Mouse (Mus musculus) cerebellum, postnatal 10 days (tissue): Measurements from ENCODE around the gene Tiam2.

Experiments
- DNase-seq, 2 experiments: peaks; one replicate each; pipeline ENCODE4 v3.0.0; 2021; ENCODE audit warnings: mixed read lengths in 2 of 2

Gene Tiam2

DNA sequence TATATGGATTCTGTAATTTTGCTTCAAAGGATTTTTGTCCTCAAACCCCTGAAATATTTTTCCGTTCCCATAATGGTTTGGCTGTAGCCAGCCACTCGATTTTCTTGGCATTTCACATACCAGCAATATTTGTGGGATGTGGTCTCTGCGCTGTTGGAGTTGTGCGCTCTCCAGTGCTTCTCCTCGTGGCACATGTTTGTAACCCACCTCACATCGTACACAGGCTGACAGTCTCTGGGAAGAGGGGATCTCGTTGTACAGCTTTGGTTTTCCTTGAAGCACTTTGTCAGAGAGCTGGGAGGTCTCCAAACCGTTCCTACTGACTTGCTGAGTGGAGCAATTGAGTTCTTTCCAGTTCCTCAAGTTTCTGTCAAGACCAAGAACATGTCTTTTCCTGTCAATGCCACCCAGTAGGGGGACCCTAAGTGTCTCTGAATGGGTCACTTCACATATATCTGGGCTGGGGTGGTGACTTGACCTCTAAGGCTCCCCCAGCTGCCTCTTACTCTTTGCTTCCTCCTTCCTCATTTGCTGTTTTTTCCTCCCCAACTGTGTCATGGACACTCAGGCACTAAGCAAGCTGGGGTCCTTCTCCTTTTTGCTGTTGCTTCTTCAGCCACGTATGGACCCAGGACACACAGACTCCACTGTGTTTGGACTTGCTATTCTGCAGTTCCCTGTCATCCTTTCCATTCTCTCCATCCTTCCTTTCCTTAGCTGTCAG is 79.1 kb downstream of the Tiam2 start:
- no peak for DNase-seq

DNA sequence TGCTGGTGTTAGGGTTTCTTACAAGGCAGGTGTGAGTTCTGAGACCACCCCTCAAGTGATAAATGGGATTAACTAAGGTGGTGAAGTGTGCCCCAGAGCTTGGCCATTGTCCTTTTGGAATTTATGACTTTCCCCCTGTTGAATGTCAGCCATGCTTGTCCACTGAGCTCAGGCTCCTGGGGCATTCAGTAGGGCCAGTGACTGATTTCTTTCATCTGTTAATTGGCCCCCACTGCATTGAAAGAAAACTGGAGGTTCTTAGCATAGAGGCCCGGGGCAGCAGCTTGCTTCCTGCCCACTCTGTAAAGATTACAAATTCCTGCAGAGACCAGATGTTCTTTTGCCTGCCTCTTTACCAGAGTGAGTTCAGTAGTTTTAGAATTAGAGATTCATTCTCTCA is 80.7 kb downstream of the Tiam2 start:
- no peak for DNase-seq

DNA sequence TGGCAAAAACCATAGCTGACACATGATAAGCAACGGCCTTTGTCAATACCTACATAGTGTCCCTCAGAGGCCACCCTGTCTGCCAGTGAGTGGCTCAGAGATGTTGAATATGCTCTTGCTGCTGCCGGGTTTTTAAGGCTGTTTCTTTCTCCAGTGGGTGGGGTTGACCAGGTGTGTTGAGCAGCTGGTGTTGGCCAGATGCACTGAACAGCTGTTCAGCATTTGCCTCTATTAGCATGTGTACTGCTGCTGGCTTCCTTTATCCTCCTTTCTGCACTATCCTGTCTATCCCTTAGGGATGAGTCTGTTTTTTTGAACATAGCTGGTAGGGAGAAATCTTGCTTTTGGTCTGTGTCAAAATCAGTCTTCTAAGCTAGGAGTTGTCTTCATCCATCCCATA is 83.9 kb downstream of the Tiam2 start:
- DNase-seq = no peak

DNA sequence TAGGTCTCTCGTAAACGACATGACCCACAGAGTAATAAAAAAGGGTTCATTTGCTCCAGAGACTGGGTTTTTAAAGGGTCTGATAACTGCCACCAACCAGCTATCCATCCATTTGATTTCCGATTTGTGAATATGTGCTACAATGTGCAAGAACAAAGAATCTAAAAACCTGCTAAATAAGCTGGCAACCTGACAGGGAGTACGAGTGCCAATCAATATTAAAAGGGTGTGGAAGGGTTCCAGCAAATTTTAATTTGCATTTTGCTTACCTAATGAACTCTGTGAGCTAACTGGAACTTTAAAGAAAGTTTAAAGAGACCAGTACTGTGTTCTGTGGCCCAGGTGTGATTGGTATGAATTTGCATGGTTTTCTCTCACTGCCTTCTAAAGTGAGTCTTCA is 86.4 kb downstream of the Tiam2 start:
- DNase-seq = no peak

DNA sequence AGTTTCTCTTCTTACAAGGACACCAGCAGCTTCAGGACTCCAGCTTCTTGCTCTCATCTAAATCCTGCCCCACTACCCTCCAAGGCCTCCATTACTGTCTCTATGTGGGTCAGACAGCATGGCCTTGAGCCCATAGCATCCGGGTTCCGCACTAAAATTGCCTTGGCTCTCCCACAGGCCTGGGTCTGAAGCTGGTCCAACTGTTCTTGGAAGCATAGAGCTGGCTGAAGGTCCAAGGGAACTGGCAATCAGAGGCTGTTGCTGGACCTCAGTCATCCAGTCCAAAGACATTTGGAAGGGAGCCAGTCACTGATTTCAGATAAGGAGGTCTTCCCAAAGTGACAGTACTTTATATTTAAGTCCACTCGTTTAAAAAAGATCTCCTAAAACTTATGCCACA is 89.2 kb downstream of the Tiam2 start:
- DNase-seq = peak; percentile 92

DNA sequence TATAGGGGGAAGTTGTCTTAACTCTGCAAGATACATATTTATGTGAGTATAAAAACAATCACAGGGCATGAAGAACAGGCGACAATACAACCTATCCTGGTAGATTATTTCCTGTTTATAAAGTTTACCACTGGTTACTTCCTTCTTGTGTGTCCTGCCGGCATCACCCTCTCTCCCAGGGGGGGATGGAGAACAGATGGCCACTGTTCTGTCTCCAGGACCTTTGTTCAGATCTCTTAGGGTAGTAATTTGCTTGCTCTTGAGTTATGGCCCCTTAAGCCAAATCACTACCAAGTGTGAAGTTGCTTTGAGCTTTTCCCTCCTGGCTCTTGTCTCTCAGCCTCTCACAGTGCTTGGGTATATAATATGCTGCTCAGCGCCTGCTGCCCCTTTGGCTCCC is 90.0 kb downstream of the Tiam2 start:
- peak; percentile 34 to 57 for DNase-seq

DNA sequence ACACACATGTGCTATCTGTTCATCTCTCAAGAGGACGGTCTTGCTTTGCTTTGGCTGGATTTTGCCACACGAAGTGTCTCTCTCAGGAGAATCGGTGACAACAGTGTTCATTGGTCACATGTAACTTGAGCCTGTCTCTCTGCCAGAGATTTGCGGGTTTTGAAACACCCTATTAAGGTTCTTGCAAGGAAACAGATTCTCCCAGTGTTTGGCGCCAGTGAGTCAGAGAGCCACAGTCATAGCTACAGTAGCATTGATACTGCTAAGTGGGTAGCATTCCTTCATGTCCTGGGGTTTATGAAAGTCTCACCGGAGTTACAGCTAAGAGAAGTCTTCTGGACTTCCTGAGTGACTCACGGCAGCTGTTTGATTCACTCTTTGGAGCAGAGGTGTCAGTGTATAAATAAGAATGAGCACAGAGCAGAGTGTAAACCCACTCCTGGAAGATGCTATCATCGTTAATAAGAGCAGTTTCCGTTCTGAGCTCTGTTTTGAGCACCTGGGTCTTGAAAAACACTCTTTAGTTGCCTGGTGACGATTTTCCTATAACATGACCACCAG is 93.1 kb downstream of the Tiam2 start:
- DNase-seq = no peak

DNA sequence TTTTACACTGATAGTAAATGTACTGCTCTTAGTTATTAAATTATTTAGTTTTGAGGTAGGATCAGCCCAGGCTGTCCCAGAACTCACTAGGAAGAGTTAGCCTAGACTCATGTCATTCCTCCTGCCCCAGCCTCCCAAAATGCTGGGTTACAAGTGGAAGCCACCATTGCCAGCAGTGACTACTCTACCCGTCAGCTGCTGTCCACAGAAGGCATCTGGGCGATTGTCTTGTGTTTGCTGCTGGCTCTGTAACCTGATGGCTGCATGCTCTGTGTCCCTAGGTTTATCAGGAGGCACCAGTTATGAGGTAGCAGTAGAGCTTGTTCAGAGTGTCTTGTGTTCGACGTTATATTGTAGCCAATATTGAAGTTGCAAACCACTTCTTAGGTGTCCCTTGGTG is 93.8 kb downstream of the Tiam2 start:
- no peak for DNase-seq

DNA sequence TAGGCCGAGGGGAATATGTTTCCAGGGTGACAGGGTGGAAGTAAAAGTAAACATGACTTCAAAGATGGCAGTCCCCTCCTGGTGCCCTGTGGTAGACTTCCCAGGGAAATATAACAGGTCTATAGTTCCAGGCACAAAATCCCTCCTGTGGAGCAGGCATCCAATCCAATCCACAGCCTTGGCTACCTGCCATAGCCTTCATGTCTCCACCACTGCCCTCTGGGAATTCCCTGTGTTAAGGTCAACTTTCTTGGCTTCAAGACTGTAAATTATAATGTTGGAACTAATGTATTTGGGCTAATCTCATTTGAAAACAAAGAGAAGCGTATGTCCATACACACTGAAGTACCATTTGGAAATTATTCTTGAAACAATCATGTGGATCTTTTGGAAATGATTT is 97.0 kb downstream of the Tiam2 start:
- DNase-seq = peak in 1 of 2 experiments; percentile 20

DNA sequence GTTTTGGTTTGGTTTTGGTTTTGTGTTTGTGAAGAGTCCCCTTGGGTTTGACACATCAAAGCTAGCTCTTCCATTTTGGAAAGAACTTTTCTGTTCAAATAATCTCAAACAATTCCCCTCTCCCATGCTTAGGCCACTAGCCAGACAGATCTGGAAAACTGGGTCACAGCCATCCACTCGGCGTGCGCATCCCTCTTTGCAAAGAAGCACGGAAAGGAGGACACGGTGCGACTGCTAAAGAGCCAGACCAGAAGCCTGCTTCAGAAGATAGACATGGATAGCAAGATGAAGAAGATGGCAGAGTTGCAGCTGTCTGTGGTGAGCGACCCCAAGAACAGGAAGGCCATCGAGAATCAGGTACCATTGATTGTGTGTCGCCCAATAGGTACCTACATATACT is 102.3 kb downstream of the Tiam2 start:
- peak in 1 of 2 experiments; percentile 41 for DNase-seq

DNA sequence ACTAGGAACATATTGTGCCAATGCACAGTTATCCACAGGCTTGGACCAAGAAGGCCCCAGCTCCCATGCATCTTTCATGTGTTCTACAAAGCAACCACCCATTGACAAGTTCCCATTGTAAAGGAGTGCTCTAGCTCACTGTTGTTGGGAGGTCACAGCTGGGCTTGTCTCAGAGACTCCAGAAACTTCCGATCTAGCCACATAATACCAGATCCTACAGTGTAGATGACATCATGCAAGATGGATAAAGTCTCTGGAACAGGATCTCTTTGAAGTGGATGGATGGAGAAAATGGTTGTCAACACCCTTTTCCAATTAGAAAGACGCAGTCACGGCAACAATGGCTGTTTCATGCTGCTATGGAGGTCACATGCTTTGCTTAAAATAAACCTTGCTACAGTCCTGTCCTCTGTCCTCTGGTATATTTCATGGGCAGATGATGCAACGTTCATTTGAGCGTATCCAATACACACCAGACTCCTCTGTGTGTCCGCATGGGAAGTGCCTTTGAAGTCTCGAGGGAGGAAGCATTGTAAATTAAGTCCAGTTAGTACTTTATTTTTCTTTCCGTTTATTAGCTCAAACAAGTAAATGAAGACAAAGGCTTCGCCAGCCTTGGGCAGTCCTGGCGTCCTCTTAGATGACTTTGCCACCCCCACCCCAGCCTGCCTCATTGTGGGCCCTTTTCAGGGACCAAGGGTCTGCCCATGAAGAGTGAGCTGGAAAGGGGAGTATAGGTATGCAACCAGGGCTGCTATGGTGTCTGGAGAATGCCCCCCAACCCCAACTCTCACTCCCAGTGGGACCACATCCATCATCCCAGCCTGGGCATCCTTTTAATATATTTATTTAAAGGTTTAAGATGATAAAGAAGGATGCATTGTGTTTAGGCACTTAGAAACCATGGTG is 106.5 kb downstream of the Tiam2 start:
- no peak for DNase-seq

DNA sequence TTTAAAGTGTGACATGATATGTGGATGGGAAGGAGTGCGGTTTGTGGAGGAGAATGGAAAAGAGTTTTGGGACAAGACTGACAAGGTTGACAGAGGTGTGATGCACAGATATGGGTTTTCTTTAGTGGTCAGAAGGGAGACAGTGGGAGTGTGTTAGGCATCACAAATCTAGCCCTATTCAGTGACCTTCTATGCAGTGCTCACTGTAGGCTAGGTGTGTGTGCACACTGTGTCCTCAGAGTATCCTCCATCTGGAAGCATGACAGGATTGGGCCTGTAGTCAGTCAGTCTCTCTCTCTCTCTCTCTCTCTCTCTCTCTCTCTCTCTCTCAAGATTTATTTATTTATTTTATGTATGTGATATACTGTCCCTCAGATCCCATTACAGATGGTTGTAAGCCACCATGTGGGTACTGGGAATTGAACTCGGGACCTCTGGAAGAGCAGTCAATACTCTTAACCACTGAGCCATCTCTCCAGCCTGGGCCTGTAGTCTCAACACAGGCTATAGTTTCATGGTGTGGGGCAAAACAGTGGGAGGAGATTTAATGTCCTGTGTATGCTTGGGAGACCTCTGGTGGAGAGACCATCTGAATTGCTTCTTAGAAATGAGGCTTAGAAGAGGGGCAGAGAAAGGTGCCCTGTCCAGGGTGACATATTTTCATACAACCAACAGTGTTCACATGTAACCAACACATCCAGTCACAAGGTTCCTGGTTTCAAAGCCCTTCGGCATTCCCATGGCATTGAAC is 107.3 kb downstream of the Tiam2 start:
- DNase-seq = no peak

DNA sequence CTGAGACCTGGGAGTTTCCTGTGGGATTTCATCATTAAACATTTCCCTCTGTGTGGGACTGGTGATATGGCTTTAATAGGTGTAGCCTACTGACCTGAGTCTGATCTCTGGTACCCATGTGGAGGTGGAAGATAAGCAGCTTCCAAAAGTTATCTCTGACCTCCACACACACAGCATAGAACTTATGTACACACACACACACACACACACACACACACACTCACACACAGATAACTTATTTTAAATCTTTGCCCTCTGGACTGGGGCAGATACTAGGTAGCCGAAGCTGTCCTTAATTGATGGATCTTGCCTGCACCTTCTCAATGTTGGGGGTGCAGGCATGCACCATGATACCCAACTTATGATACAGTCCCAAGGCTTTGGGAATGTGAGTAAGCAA is 108.9 kb downstream of the Tiam2 start:
- no peak for DNase-seq

DNA sequence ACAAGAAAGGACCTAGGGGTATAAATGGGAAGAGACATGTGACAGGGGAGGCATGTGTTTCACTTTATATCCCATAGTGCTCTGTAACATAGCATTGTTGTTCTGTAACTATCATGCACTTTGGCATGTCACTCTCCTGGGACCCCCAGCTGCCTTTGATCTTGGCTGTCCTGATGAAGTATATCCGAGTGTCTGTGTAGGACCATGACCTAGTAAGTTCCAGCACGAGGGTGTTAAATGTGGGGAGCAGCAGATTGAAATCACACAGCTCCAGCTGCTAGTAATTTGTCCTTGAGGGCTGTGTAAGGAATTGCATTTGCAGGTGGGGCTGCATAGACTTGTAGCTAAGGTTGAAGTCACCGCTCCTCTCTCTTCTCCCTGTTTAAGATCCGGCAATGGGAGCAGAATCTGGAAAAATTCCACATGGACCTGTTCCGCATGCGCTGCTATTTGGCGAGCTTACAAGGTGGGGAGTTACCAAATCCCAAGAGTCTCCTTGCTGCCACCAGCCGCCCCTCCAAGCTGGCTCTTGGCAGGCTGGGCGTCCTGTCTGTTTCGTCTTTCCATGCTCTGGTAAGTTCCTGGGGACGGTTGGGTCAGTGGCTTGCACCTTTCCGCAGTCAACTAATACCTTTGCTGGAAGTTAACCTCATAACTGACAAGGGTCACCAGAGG is 110.6 kb downstream of the Tiam2 start:
- peak; percentile 54 to 55 for DNase-seq

DNA sequence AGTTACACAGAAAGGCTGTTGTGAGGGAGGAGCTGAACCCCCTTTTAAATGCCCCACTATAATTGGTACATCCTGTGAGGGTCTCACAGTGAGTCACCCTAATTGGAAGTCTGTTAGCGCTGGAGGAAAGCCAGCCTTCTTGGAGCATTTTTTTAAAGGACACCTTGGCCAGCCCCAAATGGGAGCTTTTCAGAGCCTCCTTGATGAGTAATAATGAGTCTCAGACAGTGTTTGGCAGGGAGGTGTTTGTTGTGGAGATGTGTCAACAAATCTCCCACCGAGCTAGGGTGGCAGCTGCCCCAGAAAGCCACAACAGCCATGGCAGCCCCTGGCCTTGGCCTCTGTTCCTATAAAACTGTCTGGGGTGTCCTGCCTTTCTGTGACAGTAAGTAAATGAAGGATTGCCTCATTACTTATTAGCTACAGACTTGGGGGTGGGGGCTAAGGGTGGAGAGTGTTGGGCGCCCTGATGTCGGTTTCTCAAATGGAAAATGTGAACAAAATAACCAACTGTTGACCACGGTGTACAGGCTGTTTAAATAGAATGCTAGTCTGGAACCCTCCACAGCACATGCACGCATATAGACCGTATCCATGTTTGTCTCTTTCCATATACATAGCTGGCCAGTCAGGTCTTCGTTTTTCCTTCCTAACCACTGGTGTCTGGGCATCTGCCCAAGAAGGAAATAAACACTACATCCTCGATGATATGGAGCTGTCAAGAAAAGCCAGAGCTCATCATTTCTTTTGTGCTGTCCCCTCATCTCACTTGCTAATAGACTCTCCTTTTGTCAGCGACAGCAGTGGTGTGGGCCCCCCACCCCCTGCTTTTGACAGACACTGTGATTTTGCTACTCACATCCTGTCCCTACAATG is 116.4 kb downstream of the Tiam2 start:
- DNase-seq = peak; percentile 58

DNA sequence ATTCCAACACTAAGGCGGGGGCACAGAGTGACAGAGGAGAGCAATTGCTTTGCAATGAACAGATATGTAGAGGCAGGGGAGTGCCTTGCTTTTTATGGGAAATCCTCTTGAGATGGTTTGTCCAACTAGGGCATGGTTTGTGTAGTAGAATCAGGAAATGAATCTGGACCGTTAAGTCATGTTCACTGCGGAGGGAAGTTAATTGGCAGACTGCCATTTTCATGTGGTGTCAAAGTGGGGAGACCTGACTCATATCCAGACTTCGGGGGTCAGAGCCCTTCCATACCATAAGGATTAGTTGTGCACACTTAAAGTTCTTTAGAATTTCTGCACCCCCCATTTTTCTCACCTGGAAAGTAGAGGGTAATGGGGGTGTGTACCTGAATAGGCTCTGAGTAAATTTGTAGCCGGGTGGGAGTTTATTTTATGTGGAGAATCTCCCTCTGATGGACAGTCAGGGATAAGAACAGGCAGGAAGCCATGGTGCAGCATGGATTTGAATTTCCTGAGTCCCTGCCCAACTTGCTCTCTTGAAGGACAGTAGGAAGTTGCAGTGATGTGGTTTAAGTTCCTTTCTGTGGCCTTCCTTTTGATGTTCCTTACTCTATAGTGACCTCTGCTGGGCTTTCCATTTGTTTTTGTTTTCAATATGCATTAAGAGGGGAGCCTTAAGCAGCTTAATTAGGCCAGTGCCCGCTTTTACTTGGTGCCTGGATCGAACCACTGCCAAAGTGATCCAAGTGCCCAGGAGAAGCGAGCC is 120.0 kb downstream of the Tiam2 start:
- peak; percentile 66 to 85 for DNase-seq

DNA sequence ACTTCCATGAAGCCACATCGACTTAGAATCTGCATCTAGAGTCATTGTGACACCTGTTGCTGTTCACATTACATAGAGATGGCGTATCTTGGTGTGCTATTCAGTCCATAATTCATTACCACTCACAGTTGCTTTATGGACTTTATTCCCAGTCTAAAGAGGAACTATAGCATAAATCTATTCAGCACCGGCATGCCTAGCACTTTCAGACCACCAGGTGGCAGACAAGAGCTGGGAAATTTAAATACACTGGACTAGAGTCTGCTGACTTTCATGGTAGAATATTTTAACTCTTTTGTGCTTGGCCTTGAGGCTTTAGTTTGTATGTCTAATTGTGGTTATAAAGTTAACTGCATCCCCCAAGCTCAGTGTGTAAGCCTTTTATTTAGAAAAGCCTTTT is 122.4 kb downstream of the Tiam2 start:
- peak; percentile 81 to 87 for DNase-seq

DNA sequence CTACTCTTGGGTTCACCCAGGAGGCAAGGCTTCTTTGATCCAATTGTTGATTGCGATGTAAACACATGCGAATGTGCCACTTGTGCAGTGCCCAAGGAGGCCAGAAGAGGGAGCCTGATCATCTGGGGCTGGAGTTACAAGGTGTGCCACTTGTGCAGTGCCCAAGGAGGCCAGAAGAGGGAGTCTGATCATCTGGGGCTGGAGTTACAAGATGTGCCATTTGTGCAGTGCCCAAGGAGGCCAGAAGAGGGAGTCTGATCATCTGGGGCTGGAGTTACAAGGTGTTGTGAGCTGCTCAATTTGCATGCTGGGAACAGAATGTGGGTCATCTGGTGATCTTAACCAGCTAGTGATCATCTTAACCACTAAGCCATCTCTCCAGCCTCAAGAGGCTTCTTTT is 124.7 kb downstream of the Tiam2 start:
- DNase-seq = peak; percentile 70 to 72

DNA sequence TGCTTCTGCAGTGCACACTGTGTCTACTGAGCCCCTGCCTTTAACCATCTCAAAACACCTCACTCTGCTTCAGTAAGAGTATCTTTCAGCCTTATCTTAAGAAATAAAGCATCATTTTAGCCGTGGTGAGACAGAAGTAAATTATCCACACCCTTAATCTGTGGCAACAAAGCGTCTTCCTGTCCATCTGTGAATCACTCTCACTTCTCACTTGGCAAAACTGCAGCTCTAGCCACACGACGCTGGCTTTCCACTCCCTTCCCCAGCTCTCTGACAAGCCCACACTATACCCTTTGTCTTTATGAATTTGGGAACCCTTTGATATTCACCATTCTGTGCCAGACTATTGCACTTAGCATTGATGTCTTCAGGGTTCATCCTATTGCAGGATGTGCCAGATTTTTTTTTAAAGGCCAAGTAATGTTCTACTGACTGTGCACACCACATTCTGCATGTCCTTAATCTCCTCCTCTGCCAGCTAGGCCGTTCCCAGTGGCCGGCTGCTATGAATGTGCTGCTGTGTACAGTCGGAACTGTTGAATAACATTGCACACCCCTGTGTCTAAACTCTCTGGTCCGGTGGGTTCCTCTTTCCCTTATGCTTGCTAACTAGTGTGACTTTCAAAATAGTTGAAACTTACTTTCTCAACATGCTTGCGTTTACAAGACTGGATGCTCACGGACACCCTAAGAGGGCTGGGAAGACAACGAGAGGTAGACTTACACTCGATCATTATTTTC is 126.4 kb downstream of the Tiam2 start:
- DNase-seq = no peak

DNA sequence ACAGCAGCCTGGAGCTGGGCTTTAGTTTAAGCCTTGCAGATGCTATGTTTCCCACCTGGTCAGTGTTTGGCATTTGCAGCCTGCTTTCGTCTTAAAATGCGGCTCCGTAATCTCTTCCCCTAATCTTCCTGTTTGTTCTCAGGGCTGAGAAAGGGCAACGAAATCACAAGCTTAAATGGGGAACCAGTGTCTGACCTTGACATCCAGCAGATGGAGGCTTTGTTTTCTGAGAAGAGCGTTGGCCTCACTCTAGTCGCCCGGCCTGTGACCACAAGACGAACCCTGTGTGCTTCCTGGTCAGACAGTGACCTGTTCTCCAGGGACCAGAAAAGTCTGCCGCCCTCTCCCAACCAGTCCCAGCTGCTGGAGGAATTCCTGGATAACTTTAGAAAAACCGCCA is 127.6 kb downstream of the Tiam2 start:
- DNase-seq = no peak
